Mouse (Mus musculus): ENCODE measurements around the gene Flnb.

DNA sequence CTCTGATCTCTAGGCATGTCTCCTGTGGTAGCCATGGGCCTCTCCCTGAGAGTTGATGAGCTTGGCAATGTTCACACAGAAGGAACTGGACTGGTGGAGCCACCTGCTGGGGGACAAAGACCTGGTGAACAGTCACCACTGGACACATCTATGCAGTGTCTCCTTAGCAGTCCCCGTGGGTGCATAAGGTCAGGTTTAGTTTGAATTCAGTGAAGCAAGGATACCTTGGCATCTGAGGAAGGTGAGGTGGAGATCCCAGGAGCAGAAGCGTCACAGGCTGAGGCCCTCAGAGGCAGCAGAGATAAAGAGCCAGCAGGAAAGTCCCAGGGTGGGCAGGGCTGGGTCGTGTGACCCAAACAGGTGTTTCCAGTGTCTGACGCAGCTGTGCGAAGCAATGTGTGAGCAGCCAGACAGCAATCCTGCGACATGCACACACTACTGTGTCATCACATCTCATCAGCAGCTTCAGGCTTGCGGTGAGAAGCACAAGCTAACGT is 176.6 kb downstream of the Flnb start, which contains the start of gene Dnase1l3:
- TF ChIP-seq GATA1 (IDR thresholded peaks at IDR 0.05; ENCODE audit: borderline replicate concordance, low read length) (no peak), FLI1 (IDR thresholded peaks at IDR 0.05; ENCODE audit: low read length) (no peak)

Data from megakaryocyte, embryonic 14.5 days (primary cell).